Mouse (Mus musculus) CD4-positive, CD25-positive, alpha-beta regulatory T cell, adult 2 months (primary cell): Measurements from ENCODE around the gene Cdc42bpa.

Experiments
- DNase-seq: peaks from one replicate; pipeline ENCODE4 v3.0.0-alpha.2; 2012; ENCODE audit warnings: low read depth, low spot score

Gene Cdc42bpa

DNA sequence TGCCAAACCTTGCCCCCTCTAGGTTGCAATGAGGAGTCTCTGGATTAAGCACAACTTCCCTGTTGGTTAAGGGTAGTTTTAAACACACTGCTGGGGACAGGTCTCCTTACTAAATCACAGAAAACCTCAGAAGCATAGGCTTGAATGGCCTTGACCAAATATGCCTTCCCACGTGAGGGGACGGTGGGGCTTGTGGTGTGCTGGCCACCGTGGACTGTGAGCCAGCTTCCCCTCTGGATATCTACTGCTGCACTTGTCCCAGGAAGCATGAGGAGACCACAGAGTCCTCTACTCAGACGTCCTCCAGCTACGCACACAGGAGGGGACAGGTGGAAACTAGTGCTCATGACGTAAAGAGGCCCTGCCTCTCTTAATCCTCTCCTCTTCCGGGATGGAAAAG lies 202.7 kb downstream of the Cdc42bpa start:
- no peak for DNase-seq

DNA sequence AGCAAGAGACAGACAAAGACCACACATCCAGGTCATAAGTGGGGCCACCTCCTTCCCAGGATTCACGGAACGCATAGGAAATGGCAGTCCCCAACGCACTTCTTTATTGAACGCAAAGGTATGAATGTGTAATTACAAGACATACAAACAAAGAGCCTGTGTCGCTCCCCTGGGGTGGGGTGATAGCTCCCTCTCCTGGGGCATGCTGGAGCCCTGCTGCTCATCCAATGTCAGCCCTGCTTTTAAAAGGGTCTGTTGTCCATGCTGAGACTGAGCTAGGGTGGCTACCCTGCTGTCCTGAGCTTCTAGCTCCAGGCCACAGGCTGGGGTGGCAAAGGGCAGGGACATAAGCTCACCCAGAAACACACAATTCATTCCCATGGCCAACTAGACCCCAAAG lies 206.3 kb downstream of the Cdc42bpa start:
- no peak for DNase-seq

DNA sequence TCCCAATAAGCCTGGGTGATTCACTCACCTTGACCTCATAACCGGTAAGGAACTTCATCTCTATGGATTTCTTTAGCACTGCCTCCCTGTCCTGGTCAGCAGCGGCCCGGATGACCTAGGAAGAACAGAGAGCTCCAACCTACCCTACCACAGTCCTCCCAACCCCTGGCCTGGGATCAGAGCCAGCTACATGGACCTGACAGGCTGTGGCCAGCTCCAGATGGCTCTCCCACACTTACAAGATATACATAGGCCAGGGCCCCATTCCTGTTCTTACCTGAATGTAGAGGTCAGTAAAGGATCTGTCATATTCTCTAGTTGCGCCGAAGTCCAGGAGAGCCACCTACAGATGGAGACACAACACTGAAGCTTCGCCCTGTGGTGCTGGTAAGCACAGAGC lies 208.0 kb downstream of the Cdc42bpa start:
- DNase-seq, result no peak

DNA sequence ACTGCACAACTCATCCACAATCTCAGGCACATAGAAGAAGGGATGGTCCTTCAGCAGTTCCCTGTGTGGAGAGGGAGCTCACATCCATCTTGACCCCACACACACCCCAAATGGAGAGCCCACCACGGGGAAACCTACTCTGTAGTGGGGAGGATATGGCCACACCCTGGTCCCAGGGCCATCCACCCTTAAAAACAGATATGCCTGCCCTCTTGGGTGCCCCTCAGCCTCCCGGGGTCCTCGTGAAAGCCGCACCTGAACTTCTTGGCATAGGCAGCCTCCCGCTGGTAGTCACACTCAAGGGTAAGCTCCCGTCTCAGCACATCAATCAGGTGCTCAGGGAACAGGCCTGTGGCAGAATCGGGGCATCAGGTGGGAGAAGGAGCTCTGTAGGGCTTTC lies 208.9 kb downstream of the Cdc42bpa start:
- DNase-seq, result no peak

DNA sequence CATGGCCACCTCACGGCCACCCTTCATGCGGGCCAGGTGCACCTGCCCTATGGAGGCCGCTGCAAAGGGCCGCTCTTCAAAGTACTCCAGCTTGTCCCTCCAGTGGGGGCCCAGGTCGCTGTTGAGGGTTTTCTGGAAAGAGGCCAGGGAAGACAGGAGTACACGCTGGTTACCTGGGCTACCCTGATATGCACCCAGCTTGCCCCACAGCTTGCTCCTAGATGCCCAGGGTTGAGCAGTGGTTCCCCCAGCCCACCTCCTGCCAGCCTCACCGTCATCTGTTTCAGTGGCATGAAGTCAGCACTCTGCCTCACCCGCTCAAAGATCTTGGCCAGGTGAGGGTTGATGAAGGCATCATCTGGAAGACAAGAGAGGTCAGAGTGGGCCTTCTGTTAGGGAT lies 209.8 kb downstream of the Cdc42bpa start:
- no peak for DNase-seq

DNA sequence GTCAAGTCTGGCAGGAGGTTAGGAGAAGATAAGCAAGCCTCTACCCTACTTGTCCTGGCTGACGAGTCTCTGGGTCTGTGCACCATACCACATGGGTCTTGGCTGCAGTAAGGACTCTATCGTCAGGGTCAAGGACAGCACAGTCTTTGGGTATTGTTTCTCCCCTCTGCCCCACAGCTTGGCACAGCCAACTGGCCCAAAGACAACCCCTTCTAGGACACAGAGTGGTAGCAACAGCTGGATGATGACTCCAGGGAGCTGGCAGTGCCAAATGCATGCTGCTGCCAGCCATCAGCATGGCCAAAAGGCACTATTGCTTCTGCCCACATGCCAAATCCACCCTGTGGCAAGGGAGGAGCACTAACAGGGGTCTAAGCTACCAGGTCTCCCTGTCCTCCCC lies 211.6 kb downstream of the Cdc42bpa start:
- no peak for DNase-seq

DNA sequence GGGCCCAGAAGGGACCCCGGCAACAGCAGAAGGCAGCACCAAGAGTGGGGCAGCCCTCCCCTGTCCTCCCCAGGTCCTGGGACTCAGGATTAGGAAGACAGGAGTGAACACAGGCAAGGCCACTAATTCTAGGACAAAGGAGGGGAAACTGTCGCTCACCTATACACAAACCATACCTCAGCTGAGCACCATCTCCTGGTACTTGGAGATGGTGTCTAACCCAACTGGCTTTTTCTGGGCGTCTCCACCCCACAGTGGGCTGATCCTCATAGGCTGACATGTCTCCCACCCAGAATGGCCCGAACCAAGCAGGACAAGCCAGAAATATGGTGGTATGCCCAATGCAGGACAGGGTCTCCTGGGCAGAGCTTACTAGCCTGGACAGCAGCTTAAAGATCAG lies 212.3 kb downstream of the Cdc42bpa start:
- DNase-seq, result no peak

DNA sequence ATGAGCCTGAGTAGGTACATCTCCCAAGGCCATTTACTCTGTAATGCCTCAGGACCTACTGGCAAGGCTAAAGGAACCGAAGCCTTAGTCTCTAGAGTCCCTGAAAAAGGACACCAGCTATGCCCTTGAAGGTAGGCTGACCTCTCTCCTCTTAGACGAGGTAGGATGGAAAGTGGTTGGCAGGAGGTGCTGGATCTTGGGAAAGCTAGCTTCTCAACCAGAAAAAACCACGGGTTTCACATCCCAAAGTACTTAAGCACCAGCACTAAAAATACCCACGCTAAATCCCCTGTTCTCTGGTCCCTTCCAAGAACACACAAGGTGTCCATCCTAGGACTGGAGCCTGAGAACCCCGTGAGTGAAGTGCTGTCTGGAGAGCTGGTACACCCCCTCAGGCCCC lies 212.7 kb downstream of the Cdc42bpa start:
- no peak for DNase-seq

DNA sequence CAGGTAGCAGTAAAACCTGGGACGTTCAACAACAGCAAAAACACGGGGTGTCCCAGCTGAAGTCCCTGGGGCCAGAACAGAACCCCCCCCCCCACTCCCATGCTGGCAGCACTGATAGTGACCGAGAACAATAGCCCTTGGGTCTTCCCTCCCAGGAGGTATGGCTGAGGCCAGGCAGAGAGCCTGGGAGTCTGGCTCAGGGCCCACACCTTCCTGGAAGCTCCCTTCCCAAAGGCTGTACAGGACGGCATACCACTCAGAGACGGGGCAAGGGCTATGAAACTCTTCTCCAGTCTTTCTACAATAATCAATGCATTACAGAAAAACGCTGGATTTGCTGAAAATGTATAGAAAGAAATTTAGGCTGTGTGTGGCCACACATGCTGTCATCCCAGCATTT lies 214.4 kb downstream of the Cdc42bpa start:
- no peak for DNase-seq

DNA sequence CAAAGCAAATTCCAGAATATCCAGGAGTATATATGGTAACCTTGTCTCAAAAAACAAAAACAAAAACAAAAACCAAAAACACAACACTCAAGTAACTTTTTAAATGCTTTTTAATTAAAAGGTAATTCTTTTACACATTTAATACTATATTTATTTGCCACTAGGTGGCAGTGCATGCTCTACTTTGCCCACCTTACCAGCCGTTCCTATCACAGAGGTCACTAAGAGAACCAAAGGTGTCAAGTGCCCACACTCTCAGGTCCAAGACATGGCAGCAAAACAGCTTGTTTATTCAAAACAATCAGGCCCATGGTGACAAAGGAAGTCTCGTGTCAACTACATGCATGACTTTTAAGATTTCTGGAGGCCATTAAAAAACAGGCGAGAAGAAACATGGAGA lies 214.9 kb downstream of the Cdc42bpa start:
- peak; percentile 70 for DNase-seq

DNA sequence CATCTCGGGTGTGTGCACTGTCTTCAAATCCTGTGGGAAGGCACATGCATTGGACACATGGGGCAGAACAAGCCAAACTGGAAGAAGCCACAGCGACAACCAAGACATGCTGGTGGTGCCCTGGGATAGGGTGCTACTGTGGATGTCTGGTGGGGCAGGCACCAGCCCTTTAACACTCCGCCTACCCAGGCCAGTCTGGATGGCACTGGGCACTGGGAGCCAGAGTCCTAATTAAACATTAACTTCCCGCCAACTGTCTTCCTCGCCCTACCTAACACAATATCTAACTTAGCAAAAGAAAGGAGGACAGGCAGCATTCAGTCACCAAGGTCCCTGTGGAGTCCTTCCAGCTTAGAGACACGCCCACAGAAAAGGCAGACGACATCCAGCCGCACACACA lies 215.4 kb downstream of the Cdc42bpa start:
- no peak for DNase-seq

DNA sequence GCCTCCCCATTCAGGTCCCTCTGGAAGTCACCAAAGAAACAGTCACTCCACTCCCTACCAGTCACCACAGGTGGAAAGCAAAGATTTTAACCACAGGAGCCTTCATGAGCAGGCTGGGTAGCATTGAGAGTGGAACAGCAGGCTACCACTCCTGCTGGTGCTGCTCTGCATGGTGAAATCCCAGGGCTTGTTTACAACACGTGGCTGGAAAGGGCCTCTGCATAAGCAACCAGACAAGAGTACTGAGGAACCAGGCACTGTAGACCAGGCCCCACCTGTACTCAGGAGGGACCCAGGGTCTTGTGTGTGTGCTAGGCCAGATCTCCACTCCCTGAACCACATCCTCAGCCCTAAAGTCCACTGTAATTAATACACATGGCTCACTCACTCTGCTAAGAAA lies 216.5 kb downstream of the Cdc42bpa start:
- DNase-seq, result no peak

DNA sequence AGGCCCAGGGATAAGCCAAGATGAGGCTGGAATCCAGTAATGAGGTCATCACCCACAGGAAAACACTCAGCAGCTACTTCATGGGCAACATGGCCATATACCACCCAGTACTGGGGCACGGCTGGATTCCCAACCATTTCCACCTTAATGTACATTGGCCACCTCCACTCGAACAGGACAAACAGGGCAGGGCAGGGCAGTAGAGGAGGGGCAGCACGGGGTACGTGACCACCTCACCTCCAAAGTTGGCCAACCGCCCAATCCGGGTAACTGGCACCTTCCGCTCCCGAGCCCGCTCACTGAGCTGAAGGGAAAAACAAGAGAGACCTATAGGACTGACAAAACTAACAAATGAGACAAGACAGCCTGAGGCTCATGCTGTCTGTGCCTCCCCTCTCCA lies 218.1 kb downstream of the Cdc42bpa start:
- no peak for DNase-seq

DNA sequence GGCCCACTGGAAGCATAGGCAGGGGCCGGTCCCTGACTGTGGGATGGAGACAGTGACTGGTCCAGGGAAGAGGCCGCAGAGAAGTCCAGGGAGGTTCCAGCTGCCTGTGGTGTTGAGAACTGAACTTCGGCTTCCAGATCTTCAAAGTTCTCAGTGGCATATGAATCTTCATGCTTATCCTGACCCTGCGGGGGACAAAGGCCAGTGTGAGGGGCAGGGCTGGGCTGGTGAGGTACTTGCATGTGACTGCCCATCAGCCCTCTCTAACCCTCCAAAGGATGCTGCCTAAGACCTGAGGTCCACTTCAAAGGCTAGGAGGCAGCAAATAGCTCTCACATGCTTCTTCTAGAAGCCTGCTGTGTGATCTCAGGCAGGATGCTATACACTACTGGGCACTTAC lies 218.8 kb downstream of the Cdc42bpa start:
- no peak for DNase-seq

DNA sequence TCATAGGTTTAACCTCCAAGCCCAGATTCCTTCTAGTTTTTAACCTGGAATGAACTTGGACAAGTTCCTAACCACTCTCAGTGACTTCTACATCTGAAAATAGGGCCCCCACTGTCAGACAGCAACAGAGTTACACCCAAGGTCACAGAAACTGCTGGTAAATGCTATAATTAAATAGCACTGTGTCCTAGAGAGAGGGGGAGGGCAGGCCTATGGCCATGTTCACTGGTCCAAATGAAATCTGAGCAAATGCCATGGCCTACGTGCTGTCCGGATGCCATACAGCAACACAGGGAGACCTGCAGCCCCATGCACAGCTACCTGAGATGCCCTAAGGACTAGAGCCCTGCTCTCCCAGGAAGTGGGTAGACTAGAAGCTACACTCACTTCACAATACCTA lies 219.6 kb downstream of the Cdc42bpa start:
- no peak for DNase-seq

DNA sequence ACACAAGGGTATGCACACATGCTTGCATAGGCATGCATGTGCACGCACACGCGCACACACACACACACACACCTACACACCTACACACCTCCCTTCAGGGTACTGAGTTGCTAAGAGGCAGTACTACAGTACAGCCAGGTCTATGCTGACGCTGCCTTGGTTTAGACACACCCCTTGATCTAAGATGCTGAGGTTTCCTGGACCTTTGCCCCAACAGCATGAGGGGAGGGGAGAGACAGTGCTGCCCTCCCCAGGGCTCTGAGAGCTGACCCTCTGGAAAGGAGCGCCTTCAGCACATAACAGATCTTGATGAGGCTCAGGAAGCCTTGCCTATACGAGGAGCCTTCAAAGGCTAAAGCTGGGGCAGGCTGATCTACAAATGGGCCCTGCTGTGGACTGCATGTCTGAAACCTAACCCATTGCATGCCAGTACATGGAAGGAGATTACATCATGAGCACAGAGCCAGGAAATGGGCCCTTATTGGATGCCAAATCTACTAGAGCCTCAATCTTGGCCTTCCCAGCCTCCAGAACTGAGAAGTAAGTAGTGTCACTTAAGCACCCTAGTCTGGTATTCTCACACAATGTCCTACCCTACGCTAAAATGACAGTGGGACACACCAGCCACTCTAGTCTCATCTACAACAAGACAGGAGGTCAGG lies 221.2 kb downstream of the Cdc42bpa start:
- DNase-seq, result no peak

DNA sequence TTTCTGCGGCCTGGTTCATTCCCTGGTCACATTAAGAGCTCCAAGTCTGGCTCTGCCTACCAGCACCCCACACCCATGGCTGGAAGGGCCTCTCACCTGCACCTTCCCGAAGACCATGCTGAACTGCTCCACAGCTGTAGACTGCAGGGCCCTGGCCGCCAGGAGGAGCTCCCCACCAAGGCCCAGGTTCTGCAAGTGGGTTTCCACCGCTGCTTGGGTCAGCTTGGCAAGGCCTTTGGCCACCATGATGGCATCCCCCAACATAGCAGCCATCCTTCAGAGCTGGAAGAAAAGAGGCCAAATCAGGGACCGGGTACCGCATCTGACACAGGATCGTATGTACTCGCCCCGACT lies 221.7 kb downstream of the Cdc42bpa start:
- DNase-seq, result no peak

DNA sequence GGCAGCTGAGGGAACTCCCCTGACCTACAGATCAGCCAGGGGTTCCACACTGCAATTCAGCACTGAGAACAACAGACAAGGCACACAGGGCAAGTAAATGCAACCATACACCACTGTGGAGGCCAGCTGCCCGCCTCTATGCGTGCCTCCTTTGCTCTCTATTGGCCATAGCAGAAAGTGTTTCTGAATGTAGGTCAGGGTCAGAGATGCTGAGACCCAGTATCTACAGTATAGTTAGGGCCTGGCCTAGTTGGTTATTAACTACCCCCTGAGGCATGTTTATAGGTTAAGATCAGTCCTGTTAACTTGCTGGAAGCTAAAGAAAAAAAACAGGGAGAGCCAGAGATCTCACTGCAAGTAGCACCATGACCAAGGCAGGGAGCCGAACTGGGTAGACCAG lies 222.5 kb downstream of the Cdc42bpa start:
- DNase-seq, result no peak

DNA sequence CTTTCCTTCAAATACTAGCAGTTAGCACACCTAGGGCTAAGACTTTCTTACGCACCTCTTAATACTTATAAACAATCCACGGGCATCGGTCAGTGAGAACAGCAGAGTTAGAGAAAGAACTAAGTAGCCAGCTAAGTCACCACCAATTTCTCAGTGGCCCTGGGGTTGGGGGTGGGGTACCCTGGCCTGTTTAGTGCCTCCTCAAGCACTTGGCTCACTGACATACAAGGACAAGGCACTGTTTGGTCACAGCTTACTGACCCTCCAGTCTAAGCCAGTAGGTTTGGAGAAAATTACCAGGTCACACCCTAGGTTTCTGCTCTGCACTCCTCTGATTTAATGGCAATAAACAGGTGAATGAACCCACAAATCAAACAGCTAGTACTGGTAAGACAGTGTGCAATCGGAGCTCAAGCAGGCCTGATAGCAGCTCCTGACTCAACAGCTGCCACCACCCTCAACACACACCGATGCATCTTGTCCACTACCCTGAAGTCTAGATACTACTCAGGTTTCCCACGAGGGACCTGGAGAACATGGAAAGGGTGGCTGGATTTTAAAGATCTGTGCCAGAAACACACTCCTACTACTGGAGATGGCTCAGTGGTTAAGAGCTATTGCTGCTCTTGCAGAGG lies 223.4 kb downstream of the Cdc42bpa start:
- no peak for DNase-seq

DNA sequence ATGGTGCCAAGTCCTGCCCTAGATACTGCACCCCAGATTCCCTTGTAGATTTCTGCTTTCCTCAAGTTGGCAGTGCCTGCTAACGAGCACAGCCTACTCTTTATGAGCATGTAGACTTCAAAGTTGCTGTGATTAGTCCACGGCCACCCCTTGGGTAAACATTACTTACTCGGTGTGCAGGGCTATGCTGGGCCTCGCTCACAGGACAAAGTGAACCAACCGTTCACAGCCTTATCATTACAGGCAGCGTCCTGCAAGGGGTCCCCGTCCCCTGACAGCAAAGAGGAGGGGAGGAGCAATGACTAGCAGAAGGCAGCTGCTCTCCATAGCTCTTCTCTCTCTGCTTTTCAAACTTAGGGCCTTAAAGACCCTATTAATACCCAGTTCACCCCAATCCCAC lies 224.5 kb downstream of the Cdc42bpa start:
- no peak for DNase-seq

DNA sequence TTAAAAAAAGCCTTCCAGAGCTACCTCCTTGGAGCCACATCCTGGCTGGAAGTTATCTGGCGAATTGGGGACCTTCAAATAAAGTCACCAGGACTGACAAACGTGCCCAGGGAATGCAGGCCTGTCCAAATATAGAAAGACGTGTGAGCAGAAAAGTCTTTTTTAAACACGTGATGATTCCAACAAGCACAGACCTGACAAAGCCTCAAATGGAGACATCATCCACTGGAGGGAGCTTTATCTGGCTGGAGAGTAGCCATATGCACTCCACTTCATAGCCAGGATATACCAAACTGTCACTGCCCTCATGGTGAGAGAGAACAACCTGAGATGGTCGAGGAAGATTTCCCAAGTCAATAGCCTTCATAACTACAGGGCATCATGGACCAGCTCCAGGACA lies 225.6 kb downstream of the Cdc42bpa start:
- no peak for DNase-seq

DNA sequence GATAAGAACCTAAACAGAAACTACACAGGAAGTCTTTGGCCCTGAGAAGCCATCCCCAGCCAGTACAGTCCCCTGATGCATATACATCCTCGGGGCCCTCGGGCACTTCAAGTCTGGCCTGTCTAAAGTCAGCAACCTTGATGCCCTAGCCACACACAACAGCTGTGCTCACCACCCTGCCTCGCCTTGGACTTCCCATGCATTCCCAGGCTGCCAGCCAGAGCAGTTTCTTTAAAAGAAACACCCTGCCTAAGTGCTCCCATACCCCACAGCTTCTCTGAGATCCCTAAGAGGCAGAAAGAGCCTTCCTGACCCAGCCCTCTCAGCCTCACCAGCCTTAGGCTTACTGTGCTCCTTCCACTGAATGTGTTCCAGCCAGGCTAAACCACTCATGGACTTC lies 226.1 kb downstream of the Cdc42bpa start:
- DNase-seq, result no peak

DNA sequence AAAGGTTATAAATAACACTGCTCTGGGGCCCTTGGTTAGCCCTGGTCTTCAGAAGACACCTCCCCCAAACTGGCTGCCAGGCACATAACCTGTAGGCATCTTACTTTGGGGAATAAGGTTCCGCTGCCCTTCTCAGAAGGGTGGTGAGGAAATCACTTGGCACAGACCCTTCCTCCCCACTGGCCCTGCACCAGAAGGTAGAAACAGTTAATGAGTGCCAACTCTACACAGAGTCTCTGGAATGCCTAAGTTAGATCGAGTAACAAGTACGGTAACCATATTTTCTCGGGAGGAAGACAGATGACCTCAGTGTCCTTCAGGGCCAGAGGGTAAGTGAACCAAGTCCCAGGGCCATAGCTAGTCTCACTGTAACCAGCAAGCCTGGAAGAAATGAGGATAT lies 228.7 kb downstream of the Cdc42bpa start:
- no peak for DNase-seq

DNA sequence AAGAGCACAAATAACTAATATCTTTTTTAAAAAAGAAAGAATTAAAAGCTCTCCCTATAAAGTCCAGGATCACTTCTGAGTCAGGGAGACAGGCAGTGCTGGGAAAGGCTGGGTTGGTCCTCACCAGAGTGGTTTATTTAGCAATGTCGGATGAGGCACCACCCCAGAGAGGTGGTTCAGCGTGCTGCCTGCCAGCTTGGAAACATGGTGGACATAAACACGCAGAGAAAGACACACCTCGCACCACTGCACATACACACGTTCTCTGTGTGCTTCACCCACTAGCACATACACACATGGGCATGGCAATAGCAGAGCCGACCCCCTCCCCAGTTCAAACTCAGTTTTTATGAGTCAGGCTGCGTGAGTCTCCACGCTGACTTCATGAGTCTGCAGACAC lies 230.8 kb downstream of the Cdc42bpa start:
- DNase-seq, result no peak
